Mouse (Mus musculus) heart, embryonic 10.5 days (tissue): ENCODE data around the gene Gatad1. TPM values are rescaled to one million over a fixed set of nuclear protein-coding genes. Genes with fewer than 3 reads are reported as not detected.

ENCODE experiments used
- DNase-seq: peaks from one replicate; pipeline ENCODE4 v3.0.0-alpha.2; 2017; ENCODE audit warnings: low spot score
- H3K27ac ChIP-seq: fragments of 300-500 bp; sonication (generic); 2 replicates; pipeline ENCODE4 v1.5.1; 2016; ENCODE audit warnings: mild to moderate bottlenecking
- H3K27me3 ChIP-seq: fragments of 300-500 bp; sonication (generic); 2 replicates; pipeline ENCODE4 v1.6.1; 2016; ENCODE audit warnings: mild to moderate bottlenecking; ENCODE audit not compliant: poor library complexity, insufficient read depth, severe bottlenecking
- H3K36me3 ChIP-seq: fragments of 300-500 bp; sonication (generic); 2 replicates; pipeline ENCODE4 v1.6.1; 2016; ENCODE audit warnings: mild to moderate bottlenecking, moderate library complexity
- H3K4me1 ChIP-seq: fragments of 300-500 bp; sonication (generic); 2 replicates; pipeline ENCODE4 v1.6.1; 2016; ENCODE audit warnings: mild to moderate bottlenecking
- H3K4me3 ChIP-seq: fragments of 300-500 bp; sonication (generic); 2 replicates; pipeline ENCODE4 v1.5.1; 2016; ENCODE audit warnings: mild to moderate bottlenecking, moderate library complexity
- H3K9me3 ChIP-seq: fragments of 300-500 bp; sonication (generic); 2 replicates; pipeline ENCODE4 v1.6.1; 2016; ENCODE audit warnings: mild to moderate bottlenecking, moderate library complexity
- WGBS: fragments of 180-500 bp; shearing (Covaris S2); methylation state at CpG from one replicate; pipeline ENCODE4 v1.1.7; 2016; 5-methylcytosine and 5-hydroxymethylcytosine counted together
- polyA plus RNA-seq: library from polyadenylated mRNA; unstranded; fragments of >200 nt; fragmentation: Nextera tagmentation; extraction: Ambion mirVana; gene quantifications from 2 replicates; pipeline ENCODE4 v1.2.1, GENCODE M21; 2016

Gene Gatad1
- polyA plus RNA-seq, 1 experiment from 2014 or later: 68.9 TPM

GRCm38 (mm10) chr5:3650881-3651280 is 6.1 kb downstream of the Gatad1 start, which contains the start of gene Tmbim7:
Gene Tmbim7, plus strand, starts transcription at chr5:3651181.
- Histone ChIP-seq H3K4me1 (no peaks in the 10 kb centered on the region), H3K27me3 (no peaks in the 10 kb centered on the region), H3K27ac (no peak within 1 kb of the TSS), H3K36me3 (no peaks in the 10 kb centered on the region), H3K9me3 (no peaks in the 10 kb centered on the region), H3K4me3 (no peak within 1 kb of the TSS)
- 72% methylated on average over 6 of the region's 6 CpGs for WGBS
- DNase-seq: peak; percentile 52

GRCm38 (mm10) chr5:3648849-3649210 is 8.2 kb downstream of the Gatad1 start:
- no peaks in the 10 kb centered on the region for H3K9me3 ChIP-seq
- H3K4me3 ChIP-seq: no peak overlapping the region
- H3K4me1 ChIP-seq: 0 out of 2 replicates have a peak, but pooled peaks cover 4% of the 10 kb centered on the region
- H3K27ac ChIP-seq: no peak overlapping the region
- peaks cover 16% of the 10 kb centered on the region for H3K36me3 ChIP-seq
- DNase-seq: peak; percentile 3
- no peaks in the 10 kb centered on the region for H3K27me3 ChIP-seq
- WGBS: 72% methylated on average over 4 of the region's 4 CpGs

GRCm38 (mm10) chr5:3648206-3648848 is 8.7 kb downstream of the Gatad1 start:
- Histone ChIP-seq H3K36me3 (peaks cover 21% of the 10 kb centered on the region), H3K4me1 (0 out of 2 replicates have a peak, but pooled peaks cover 4% of the 10 kb centered on the region), H3K27ac (peak overlapping the region; percentile 96; the same call in 1 of the 2 replicates), H3K27me3 (no peaks in the 10 kb centered on the region), H3K9me3 (no peaks in the 10 kb centered on the region), H3K4me3 (peak overlapping the region; percentile 90)
- 52% methylated on average over 4 of the region's 4 CpGs for WGBS
- DNase-seq: no peak

DNA sequence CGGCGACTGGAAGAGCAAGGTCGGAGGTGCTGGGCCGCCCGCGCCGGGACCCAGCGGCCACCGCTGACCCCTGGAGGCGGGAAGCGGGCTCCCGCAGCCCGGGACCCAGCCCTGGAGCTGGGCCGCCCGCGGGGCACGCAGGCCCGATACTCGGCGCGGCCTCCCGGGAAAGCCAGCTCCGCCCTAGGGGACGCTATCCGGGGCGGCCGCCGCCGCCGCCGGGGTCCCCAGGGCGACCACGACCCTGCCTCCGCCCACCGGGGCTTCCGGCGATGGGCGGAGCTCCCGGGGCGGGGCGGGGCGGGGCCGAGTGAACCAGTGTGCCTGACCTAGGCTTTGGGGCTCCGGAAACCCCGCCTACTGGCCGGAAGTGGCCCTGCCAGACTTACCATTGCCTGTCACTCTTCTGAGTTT is 9.3 kb downstream of the Gatad1 start:
- Histone ChIP-seq H3K9me3 (no peaks in the 10 kb centered on the region), H3K36me3 (peaks cover 27% of the 10 kb centered on the region), H3K4me1 (0 out of 2 replicates have a peak, but pooled peaks cover 4% of the 10 kb centered on the region), H3K27me3 (no peaks in the 10 kb centered on the region), H3K4me3 (peak overlapping the region; percentile 90), H3K27ac (peak overlapping the region; percentile 96)
- under 1% methylated on average over 37 of the region's 46 CpGs for WGBS
- peak; percentile 97 for DNase-seq

GRCm38 (mm10) chr5:3646991-3647707 is 9.8 kb downstream of the Gatad1 start:
- peak; percentile 84 for DNase-seq
- Histone ChIP-seq H3K27ac (peak overlapping the region; percentile 96), H3K36me3 (peaks cover 33% of the 10 kb centered on the region), H3K4me1 (0 out of 2 replicates have a peak, but pooled peaks cover 4% of the 10 kb centered on the region), H3K4me3 (peak overlapping the region; percentile 90), H3K9me3 (no peaks in the 10 kb centered on the region), H3K27me3 (no peaks in the 10 kb centered on the region)
- under 1% methylated on average over 57 of the region's 60 CpGs for WGBS

DNA sequence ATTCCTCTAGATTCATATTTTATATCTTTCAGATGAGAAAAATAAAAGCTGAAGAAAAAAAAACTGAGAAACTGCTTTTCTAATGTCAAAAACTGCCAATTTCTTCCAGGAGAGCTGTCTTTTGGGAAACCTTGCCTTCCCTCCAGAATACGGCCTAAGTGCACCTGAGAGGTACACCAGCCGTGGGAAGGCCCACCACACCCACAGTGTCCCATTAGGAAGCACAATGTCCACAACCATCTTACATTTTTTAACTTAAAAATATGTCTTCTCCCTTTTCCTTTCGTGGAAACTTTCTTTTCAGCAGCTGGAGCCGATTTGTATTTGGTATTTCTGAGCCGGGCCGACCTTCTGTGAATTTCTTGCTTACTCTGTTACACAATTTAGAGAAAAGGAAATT is 10.4 kb downstream of the Gatad1 start:
- peak overlapping the region; percentile 96; the same call in 1 of the 2 replicates for H3K27ac ChIP-seq

DNA sequence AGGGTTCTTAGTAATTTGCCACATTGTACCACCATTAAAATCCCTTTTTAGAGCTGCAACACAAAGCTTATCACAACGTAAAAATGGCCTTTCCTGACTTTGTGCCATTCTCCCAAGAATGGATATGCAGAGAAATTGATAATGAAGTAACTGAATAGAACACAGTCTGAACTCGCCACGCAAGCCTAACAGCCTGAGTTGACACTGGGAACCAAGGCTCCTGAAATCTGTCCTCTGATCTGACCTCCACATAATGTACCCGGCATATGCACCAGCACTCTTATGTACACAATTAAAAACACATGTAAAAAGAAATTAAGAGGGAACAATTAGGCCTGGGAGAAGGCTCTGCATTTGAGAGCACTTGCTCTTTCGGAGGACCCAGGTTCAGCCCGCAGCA is 11.7 kb downstream of the Gatad1 start:
- 0 out of 2 replicates have a peak, but pooled peaks cover 4% of the 10 kb centered on the region for H3K4me1 ChIP-seq
- no peaks in the 10 kb centered on the region for H3K9me3 ChIP-seq
- H3K4me3 ChIP-seq: no peak overlapping the region
- H3K36me3 ChIP-seq: peaks cover 48% of the 10 kb centered on the region
- no peak for DNase-seq
- H3K27me3 ChIP-seq: no peaks in the 10 kb centered on the region
- WGBS: 84% methylated on average over 6 of the region's 6 CpGs
- no peak overlapping the region for H3K27ac ChIP-seq

More for the DNA sequence above, 10.4 kb downstream of the Gatad1 start:
- Histone ChIP-seq H3K27me3 (no peaks in the 10 kb centered on the region), H3K4me3 (peak overlapping the region; percentile 90), H3K36me3 (peaks cover 39% of the 10 kb centered on the region), H3K9me3 (no peaks in the 10 kb centered on the region), H3K4me1 (0 out of 2 replicates have a peak, but pooled peaks cover 4% of the 10 kb centered on the region)
- no peak for DNase-seq
- WGBS: 39% methylated on average over 6 of the region's 6 CpGs

DNA sequence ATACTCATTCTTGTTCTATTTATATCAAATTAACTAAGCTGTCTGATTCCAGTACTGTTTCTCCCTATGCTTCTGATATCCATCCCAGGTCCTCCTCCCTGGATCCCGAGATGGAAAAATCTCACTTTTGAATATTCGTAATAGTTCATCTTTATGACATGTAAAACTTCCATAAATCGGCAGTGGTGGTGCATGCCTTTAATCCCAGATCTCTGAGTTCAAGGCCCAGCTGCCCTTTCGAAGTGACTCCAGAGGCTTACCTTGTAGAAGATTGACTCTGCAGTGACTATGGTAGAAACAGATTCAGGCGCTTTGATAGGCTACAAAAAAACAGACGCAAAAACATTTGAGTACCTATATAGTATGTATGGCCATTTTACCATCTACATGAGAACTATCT is 12.4 kb downstream of the Gatad1 start:
- Histone ChIP-seq H3K4me3 (no peak overlapping the region), H3K9me3 (no peaks in the 10 kb centered on the region), H3K4me1 (0 out of 2 replicates have a peak, but pooled peaks cover 4% of the 10 kb centered on the region), H3K27ac (no peak overlapping the region), H3K36me3 (peaks cover 52% of the 10 kb centered on the region), H3K27me3 (no peaks in the 10 kb centered on the region)
- DNase-seq: peak; percentile 16
- WGBS: 95% methylated on average over 6 of the region's 6 CpGs

- WGBS: 74% methylated on average over 8 of the region's 8 CpGs
- 0 out of 2 replicates have a peak, but pooled peaks cover 4% of the 10 kb centered on the region for H3K4me1 ChIP-seq
- H3K27ac ChIP-seq: no peak overlapping the region
- H3K9me3 ChIP-seq: no peaks in the 10 kb centered on the region
- no peak overlapping the region for H3K4me3 ChIP-seq
- H3K36me3 ChIP-seq: peaks cover 20% of the 10 kb centered on the region
- H3K27me3 ChIP-seq: no peaks in the 10 kb centered on the region
- no peak for DNase-seq
Observed at GRCm38 (mm10) chr5:3635286-3635685, 21.7 kb downstream of the Gatad1 start.

DNA sequence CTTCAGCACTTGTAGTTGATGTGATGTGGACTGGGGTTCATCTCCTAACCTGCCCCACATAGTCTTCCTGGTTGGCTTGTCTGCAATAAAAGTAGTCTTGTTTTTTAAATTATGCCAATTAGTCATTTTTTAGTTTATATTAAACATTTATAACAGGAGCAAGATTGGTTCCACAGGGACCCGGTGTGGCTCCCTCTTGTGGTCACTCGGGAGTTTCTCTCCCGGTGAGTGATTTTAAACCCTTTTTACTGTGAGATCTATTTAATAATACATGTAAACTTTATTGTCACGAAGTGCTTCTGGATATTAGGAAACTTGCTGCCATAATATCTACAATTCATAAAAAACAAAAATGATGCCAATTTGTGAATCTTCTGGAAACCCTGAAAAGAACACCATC is 23.0 kb downstream of the Gatad1 start:
- WGBS: 65% methylated on average over 4 of the region's 4 CpGs
- H3K4me1 ChIP-seq: 0 out of 2 replicates have a peak, but pooled peaks cover 4% of the 10 kb centered on the region
- H3K9me3 ChIP-seq: no peaks in the 10 kb centered on the region
- H3K27me3 ChIP-seq: no peaks in the 10 kb centered on the region
- DNase-seq: no peak
- no peak overlapping the region for H3K27ac ChIP-seq
- peaks cover 23% of the 10 kb centered on the region for H3K36me3 ChIP-seq
- H3K4me3 ChIP-seq: no peak overlapping the region

- Histone ChIP-seq H3K4me1 (0 out of 2 replicates have a peak, but pooled peaks cover 4% of the 10 kb centered on the region), H3K36me3 (peaks cover 23% of the 10 kb centered on the region), H3K4me3 (no peak overlapping the region), H3K27ac (no peak overlapping the region), H3K9me3 (no peaks in the 10 kb centered on the region), H3K27me3 (no peaks in the 10 kb centered on the region)
- WGBS: 91% methylated on average over 13 of the region's 13 CpGs
- no peak for DNase-seq
Observed at GRCm38 (mm10) chr5:3633315-3633714, 23.7 kb downstream of the Gatad1 start.

DNA sequence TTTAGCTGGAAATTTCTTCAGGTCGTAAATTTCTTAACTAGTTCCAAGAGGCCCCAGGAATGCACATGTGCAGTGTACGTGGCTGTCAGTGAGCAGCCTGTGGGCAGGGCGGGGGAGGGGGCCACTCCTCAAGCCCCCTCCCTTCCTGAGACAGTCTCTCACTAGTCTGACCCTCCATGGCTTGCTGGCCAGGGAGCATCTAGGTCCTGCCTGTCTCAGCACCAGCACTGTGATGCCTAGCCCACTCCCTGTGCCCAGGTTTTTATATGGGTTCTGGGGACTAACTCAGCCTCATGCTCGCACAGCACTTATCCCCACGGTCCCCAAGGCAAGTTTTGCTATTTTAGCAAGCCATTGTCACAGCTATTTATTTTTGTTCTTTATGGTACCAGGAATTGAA is 24.7 kb downstream of the Gatad1 start:
- Histone ChIP-seq H3K27me3 (no peaks in the 10 kb centered on the region), H3K4me3 (no peak overlapping the region), H3K36me3 (peaks cover 26% of the 10 kb centered on the region), H3K9me3 (no peaks in the 10 kb centered on the region), H3K27ac (no peak overlapping the region), H3K4me1 (0 out of 2 replicates have a peak, but pooled peaks cover 4% of the 10 kb centered on the region)
- WGBS: 58% methylated on average over 5 of the region's 5 CpGs
- no peak for DNase-seq
